Mouse (Mus musculus) gastrocnemius, postnatal 36 days (tissue): Measurements from ENCODE around the gene Tec. TPM values are rescaled to one million over a fixed set of nuclear protein-coding genes. Genes with fewer than 3 reads are reported as not detected.

Experiments
- DNase-seq, 2 experiments: peaks; one replicate each; pipeline ENCODE4 v3.0.0; 2022
- intact Hi-C: fragments of 180-260 bp; cut with DNase I; formaldehyde crosslinking; loops from one replicate; pipeline ENCODE4 v1.15.1; 2025
- total RNA-seq, 2 experiments: library from RNA; stranded (reverse); gene quantifications; 2 replicates each; pipeline ENCODE4 v1.2.3; 2021

The Tec gene
- total RNA-seq, 2 experiments from 2014 or later = 1.3 to 1.9 TPM

- DNase-seq = no peak
- intact Hi-C loops = no loop called here
Measured at GRCm38 (mm10) chr5:72856255-72856878, 11.9 kb downstream of the Tec start.

GRCm38 (mm10) chr5:72855685-72856124, 12.6 kb downstream of the Tec start:
- DNase-seq = peak; percentile 79 to 87
- intact Hi-C loops = no loop called here

GRCm38 (mm10) chr5:72854141-72854990, 13.9 kb downstream of the Tec start:
- no peak for DNase-seq
- intact Hi-C loops = no loop called here

- intact Hi-C loops = no loop called here
- DNase-seq = no peak
Measured at GRCm38 (mm10) chr5:72853365-72853764, 14.9 kb downstream of the Tec start.

- DNase-seq = no peak
- intact Hi-C loops = no loop called here
Measured at GRCm38 (mm10) chr5:72852301-72852995, 15.8 kb downstream of the Tec start.

DNA sequence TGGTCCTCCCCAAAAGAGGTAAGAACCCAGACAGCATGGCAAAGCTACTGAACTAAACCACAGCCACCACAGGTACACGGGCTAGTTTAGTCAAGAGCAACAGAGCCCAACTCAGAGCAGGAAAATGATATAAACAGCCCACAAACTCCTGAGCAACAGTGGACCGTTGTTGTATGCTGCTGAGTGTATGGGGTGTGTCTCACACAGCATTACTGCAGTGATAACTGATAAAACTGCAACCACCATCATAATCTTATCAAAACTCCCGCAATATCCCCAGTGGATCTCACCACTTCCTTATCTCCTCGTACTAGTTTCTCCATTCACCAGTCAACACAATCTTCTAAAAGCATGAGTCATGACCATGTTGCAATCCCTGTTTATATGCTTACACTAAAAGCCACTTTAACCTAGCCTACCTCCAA, 16.6 kb downstream of the Tec start:
- intact Hi-C loops = no loop called here
- DNase-seq = no peak

GRCm38 (mm10) chr5:72850926-72851673, 17.2 kb downstream of the Tec start:
- no peak for DNase-seq
- intact Hi-C loops = no loop called here

DNA sequence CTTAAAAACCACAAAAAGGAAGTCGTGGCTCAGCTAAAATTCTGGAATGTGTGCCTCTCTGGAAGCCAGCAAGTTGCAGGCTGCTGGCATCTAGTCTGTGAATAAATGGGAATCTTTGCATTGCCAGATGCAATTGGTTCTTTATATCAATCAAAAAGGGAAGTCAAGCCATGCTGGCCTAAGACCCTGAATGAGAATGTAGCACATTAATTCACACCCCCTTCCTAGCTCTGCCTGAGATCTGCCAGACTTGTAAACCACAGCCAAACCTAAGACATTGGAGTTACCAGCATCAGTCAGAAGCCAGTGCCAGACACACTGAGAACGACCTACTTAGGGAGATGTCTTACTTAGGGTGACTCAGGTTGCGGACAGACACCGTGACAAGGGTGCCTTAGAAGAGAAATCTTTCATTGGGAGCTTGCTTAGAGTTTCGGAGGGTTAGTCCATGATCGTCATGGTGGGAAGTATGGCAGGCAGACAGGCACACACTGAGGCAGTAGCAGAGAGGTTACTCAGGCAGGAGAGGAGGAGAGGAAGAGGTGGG, 19.3 kb downstream of the Tec start:
- no peak for DNase-seq
- intact Hi-C loops = no loop called here

GRCm38 (mm10) chr5:72846712-72847111, 21.6 kb downstream of the Tec start:
- intact Hi-C loops = no loop called here
- DNase-seq = no peak

GRCm38 (mm10) chr5:72845928-72846630, 22.2 kb downstream of the Tec start:
- no peak for DNase-seq
- intact Hi-C loops = no loop called here

DNA sequence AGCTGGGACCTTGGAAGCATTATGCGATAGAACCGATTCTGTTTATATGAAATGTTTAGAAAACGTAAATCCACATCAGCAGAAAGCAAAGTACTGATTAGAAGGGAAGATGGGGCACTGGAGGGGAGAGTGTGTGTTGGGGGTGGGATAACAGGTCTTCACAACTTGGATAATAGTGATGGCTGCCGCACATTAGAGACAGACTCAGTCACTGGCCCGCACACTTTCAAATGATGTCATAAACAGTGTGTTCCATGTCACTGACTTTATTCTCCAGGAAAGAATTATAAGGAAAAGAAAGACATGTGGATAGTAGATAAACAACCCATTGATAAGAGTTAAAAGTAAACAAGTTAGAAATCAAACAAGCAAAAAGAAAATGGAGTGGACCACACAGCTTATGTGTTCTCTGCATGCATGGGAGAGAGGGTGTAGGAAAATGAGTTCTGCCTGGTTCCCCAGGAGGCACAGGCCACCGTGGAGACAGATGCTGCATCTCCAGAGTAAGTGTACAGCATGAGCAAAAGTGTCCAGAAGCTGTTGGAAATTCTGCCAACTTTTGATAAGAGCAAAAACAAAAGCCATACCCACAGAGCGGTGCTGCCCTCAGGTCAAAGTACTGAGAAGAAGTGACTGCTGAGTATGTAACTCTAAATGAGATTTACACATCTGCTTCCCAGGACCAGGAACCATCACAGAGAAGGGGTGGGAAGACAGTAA, 23.3 kb downstream of the Tec start:
- intact Hi-C loops = no loop called here
- no peak for DNase-seq

- no peak for DNase-seq
- intact Hi-C loops = no loop called here
Measured at GRCm38 (mm10) chr5:72844294-72844693, 24.0 kb downstream of the Tec start.

- DNase-seq = no peak
- intact Hi-C loops = no loop called here
Measured at GRCm38 (mm10) chr5:72839655-72840054, 28.6 kb downstream of the Tec start.

- intact Hi-C loops = no loop called here
Measured at GRCm38 (mm10) chr5:72838976-72839375, 29.3 kb downstream of the Tec start.

DNA sequence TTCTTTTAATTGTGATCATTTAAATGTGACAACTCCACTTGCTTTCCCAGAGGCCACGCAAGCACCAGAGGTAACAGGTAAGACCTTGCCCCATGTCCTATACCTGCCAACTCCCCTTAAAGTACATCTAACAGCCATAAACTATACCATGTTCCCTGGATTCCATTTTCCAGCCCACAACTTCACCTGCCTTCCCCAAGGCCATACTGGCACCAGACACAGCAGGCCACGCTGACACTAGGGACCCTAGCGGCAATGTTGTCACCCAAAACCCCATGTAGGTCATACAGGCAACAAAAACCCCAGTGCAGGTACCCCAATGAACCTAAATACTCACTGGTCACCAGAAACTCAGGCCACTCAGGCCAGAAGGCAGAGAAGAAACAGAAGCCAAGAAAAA, 32.6 kb downstream of the Tec start:
- DNase-seq = no peak
- intact Hi-C loops = no loop called here

More at GRCm38 (mm10) chr5:72838976-72839375, 29.3 kb downstream of the Tec start:
- DNase-seq = no peak

- intact Hi-C loops = no loop called here
- DNase-seq = no peak
Measured at GRCm38 (mm10) chr5:72832904-72833765, 35.1 kb downstream of the Tec start.

DNA sequence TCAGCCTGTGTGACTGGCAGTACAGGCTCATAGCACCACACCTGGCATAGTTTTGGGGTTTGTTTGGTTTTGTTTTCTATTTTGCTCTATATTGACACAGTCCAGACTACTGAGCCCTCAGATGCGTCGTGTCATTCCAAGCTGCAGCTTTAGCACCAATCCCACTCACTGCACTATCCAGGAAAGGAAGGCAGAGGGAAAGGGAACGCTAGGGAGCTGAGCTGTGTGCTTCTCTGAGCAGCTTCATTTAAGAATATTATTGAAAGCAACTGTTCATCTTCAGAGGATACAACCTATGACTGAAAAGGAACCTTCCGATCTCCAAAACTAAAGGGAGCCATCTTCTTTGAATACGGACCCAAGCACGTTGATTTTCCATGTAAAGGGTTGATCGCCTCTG, 36.1 kb downstream of the Tec start:
- intact Hi-C loops = no loop called here
- DNase-seq = no peak

- intact Hi-C loops = no loop called here
Measured at GRCm38 (mm10) chr5:72830988-72831610, 37.2 kb downstream of the Tec start.

More at GRCm38 (mm10) chr5:72830988-72831610, 37.2 kb downstream of the Tec start:
- DNase-seq = no peak
